Mouse (Mus musculus): ENCODE results near the gene Nkx2-2.

GRCm38 (mm10) chr2:147184071-147184990, 9.7 kb downstream of the Nkx2-2 start:
- TF ChIP-seq CTCF (IDR thresholded peaks at IDR 0.05; ENCODE audit: low read depth, low read length), result no peak
- TF ChIP-seq POLR2A (IDR thresholded peaks at IDR 0.05; ENCODE audit: extremely low read depth, insufficient read depth, low read length), result no peak
